Mouse (Mus musculus) intestine, postnatal 0 days (tissue): Measurements from ENCODE around the gene Spsb3. TPM values are rescaled to one million over a fixed set of nuclear protein-coding genes. Genes with fewer than 3 reads are reported as not detected.

Source experiments
- ATAC-seq: fragments of 200-750 bp; cut with Nextera tagmentation; 2 replicates; pipeline ENCODE4 v1.8.0; 2017; ENCODE audit warnings: mild to moderate bottlenecking, moderate TSS enrichment, moderate library complexity
- H3K27ac ChIP-seq: fragments of 300-500 bp; sonication (generic); 2 replicates; pipeline ENCODE4 v1.5.1; 2014; ENCODE audit warnings: mild to moderate bottlenecking, low read depth, low read length, moderate library complexity
- H3K27me3 ChIP-seq: fragments of 300-500 bp; sonication (generic); replicated peaks from 2 replicates; pipeline ENCODE4 v1.6.1; 2014; ENCODE audit warnings: low read length, mixed read lengths; ENCODE audit not compliant: control insufficient read depth, insufficient read depth
- H3K36me3 ChIP-seq: fragments of 300-500 bp; sonication (generic); 2 replicates; pipeline ENCODE4 v1.6.1; 2014; ENCODE audit warnings: mild to moderate bottlenecking, moderate library complexity; ENCODE audit not compliant: control insufficient read depth, insufficient read depth
- H3K4me1 ChIP-seq: fragments of 300-500 bp; sonication (generic); replicated peaks from 2 replicates; pipeline ENCODE4 v1.6.1; 2014; ENCODE audit warnings: antibody characterized with exemption, low read length, mixed read lengths; ENCODE audit not compliant: control insufficient read depth, insufficient read depth
- H3K4me2 ChIP-seq: fragments of 300-500 bp; sonication (generic); replicated peaks from 2 replicates; pipeline ENCODE4 v1.6.1; 2014; ENCODE audit warnings: low read depth, mild to moderate bottlenecking, moderate library complexity
- H3K4me3 ChIP-seq: fragments of 300-500 bp; sonication (generic); 2 replicates; pipeline ENCODE4 v1.5.1; 2014; ENCODE audit warnings: low read depth, low read length
- H3K9ac ChIP-seq: fragments of 300-500 bp; sonication (generic); 2 replicates; pipeline ENCODE4 v1.6.1; 2014; ENCODE audit warnings: mild to moderate bottlenecking, low read depth, low read length
- H3K9me3 ChIP-seq: fragments of 300-500 bp; sonication (generic); 2 replicates; pipeline ENCODE4 v1.6.1; 2016; ENCODE audit warnings: mixed run types; ENCODE audit not compliant: control insufficient read depth
- CTCF ChIP-seq: sonication (generic); IDR thresholded peaks from 2 replicates; pipeline ENCODE4 v1.5.1; 2016; ENCODE audit warnings: low read depth, mild to moderate bottlenecking, control low read depth, antibody characterized with exemption, moderate library complexity
- WGBS: fragments of 180-500 bp; shearing (Covaris S2); extraction: QIAGEN DNeasy Blood & Tissue Kit; methylation state at CpG from one replicate; pipeline ENCODE4 v1.1.7; 2014; 5-methylcytosine and 5-hydroxymethylcytosine counted together
- polyA plus RNA-seq: library from polyadenylated mRNA; unstranded; fragments of >200 nt; fragmentation: Nextera tagmentation; extraction: Ambion mirVana; gene quantifications from 2 replicates; pipeline ENCODE4 v1.2.1, GENCODE M21; 2015

Gene Spsb3
- polyA plus RNA-seq, 1 experiment from 2014 or later, result 43.4 TPM

DNA sequence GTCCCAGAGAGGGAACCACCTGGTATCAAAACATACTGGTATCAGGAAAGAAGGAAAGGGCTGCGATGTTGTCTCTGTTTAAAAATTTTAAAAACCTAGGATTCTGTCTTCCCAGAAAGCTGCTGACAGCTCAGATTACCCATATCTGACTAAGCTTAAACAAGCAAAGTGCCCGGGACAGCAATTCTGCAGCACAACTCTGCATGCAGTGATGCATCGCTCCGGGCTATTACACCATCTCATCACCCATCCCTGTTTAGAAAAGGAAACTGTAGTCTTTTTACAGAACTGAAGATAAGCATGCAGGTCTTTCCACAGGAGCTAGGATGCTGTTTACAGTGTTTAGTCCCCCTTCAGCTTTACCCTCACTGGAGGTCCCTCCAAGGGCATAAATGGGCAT lies 48.5 kb downstream of the Spsb3 start:
- Histone ChIP-seq H3K27me3 (no peaks in the 10 kb centered on the region), H3K36me3 (no peaks in the 10 kb centered on the region), H3K9ac (no peak overlapping the region), H3K27ac (no peak overlapping the region), H3K4me3 (no peak overlapping the region), H3K9me3 (no peaks in the 10 kb centered on the region), H3K4me2 (peak overlapping the region; percentile 88; the same call in 1 of the 2 replicates), H3K4me1 (no peaks in the 10 kb centered on the region; the same call in 1 of the 2 replicates)
- TF ChIP-seq CTCF, result no peak
- WGBS, result 50% methylated on average over 4 of the region's 4 CpGs
- no peak for ATAC-seq

- H3K4me3 ChIP-seq, result peak overlapping the region; percentile 71
- H3K27ac ChIP-seq, result no peak overlapping the region
- H3K9ac ChIP-seq, result peak overlapping the region; percentile 67; the same call in 1 of the 2 replicates
- peak overlapping the region; percentile 88 for H3K4me2 ChIP-seq
- no peak for ATAC-seq
- no peaks in the 10 kb centered on the region for H3K27me3 ChIP-seq
- no peak for TF ChIP-seq CTCF
- no peaks in the 10 kb centered on the region for H3K9me3 ChIP-seq
- H3K4me1 ChIP-seq, result no peaks in the 10 kb centered on the region; the same call in 1 of the 2 replicates
- H3K36me3 ChIP-seq, result no peaks in the 10 kb centered on the region
These were observed 49.2 kb downstream of the Spsb3 start for GRCm38 (mm10) chr17:24935666-24936065.

- Histone ChIP-seq H3K9me3 (no peaks in the 10 kb centered on the region), H3K4me2 (peak within 1 kb of the TSS; percentile 88), H3K27ac (peak within 1 kb of the TSS; percentile 66), H3K36me3 (no peaks in the 10 kb centered on the region), H3K4me3 (peak within 1 kb of the TSS; percentile 71), H3K4me1 (no peaks in the 10 kb centered on the region; the same call in 1 of the 2 replicates), H3K9ac (peak within 1 kb of the TSS; percentile 67), H3K27me3 (no peaks in the 10 kb centered on the region)
- peak; percentile 70 for TF ChIP-seq CTCF
- peak; percentile 96 for ATAC-seq
- under 1% methylated on average over 77 of the region's 78 CpGs for WGBS
These were observed 50.1 kb downstream of the Spsb3 start, which contains the start of gene Mapk8ip3 for GRCm38 (mm10) chr17:24936259-24937237. Gene Mapk8ip3 (minus strand): TSS chr17:24936977.

DNA sequence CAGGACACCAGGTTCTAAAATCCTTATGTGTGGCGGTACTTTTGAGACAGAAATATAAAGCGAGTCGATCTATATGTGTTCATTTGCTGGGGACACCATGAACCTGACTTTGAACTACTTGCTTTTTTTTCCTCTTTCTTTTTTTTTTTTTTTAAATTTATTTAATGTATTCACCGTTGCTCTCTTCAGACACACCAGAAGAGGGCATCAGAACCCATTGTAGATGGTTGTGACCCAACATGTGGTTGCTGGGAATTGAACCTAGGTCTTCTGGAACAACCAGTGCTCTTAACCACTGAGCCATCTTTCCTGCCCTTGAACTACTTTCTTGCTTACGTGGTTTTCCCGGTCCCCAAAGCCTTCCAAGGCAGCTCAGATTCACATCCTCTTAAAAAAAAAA lies 50.8 kb downstream of the Spsb3 start:
- Histone ChIP-seq H3K36me3 (no peaks in the 10 kb centered on the region), H3K9me3 (no peaks in the 10 kb centered on the region), H3K9ac (peak overlapping the region; percentile 67; the same call in 1 of the 2 replicates), H3K4me2 (peak overlapping the region; percentile 88), H3K27me3 (no peaks in the 10 kb centered on the region), H3K4me3 (peak overlapping the region; percentile 71), H3K4me1 (no peaks in the 10 kb centered on the region; the same call in 1 of the 2 replicates), H3K27ac (peak overlapping the region; percentile 66; the same call in 1 of the 2 replicates)
- peak; percentile 31; the same call in 1 of the 2 replicates for TF ChIP-seq CTCF
- WGBS, result 48% methylated on average over 6 of the region's 6 CpGs
- no peak for ATAC-seq

Other genes with a start within 250 kb of the Spsb3 start
- gene Slc9a3r2, start 236.3 kb upstream of the Spsb3 start, polyA plus RNA-seq, result 26.5 and 30.1 TPM in 2 replicates
- 0.20 TPM in 1 of 2 replicates, not detected in the other for gene Npw, start 228.2 kb upstream of the Spsb3 start, polyA plus RNA-seq
- gene Zfp598, start 217.0 kb upstream of the Spsb3 start, polyA plus RNA-seq, result 13.4 and 13.5 TPM in 2 replicates
- gene Syngr3, start 196.7 kb upstream of the Spsb3 start, polyA plus RNA-seq, result 6.0 and 6.2 TPM in 2 replicates
- 42.0 and 42.2 TPM in 2 replicates for gene Gfer, start 190.5 kb upstream of the Spsb3 start, polyA plus RNA-seq
- gene Noxo1, start 190.4 kb upstream of the Spsb3 start, polyA plus RNA-seq, result 32.4 and 38.0 TPM in 2 replicates
- gene Tbl3, start 179.0 kb upstream of the Spsb3 start, polyA plus RNA-seq, result 23.8 and 25.2 TPM in 2 replicates
- gene Rnf151, start 168.6 kb upstream of the Spsb3 start, polyA plus RNA-seq, result not detected in 2 replicates
- 757 and 776 TPM in 2 replicates for gene Rps2, start 168.5 kb upstream of the Spsb3 start, polyA plus RNA-seq
- gene Ndufb10, start 162.2 kb upstream of the Spsb3 start, polyA plus RNA-seq, result 406 and 413 TPM in 2 replicates
- 0.27 TPM in 1 of 2 replicates, not detected in the other for gene Rpl3l, start 158.8 kb upstream of the Spsb3 start, polyA plus RNA-seq
- 47.4 and 47.8 TPM in 2 replicates for gene Msrb1, start 150.0 kb upstream of the Spsb3 start, polyA plus RNA-seq
- gene Hs3st6, start 133.7 kb upstream of the Spsb3 start, polyA plus RNA-seq, result 0.25 and 0.47 TPM in 2 replicates
- gene Meiob, start 82.4 kb upstream of the Spsb3 start, polyA plus RNA-seq, result 0.08 and 0.10 TPM in 2 replicates
- 104 and 105 TPM in 2 replicates for gene Hagh, start 46.5 kb upstream of the Spsb3 start, polyA plus RNA-seq
- 165 and 195 TPM in 2 replicates for gene Fahd1, start 36.3 kb upstream of the Spsb3 start, polyA plus RNA-seq
- gene Igfals, start 20.6 kb upstream of the Spsb3 start, polyA plus RNA-seq, result 17.2 and 18.3 TPM in 2 replicates
- gene Nubp2, start 294 bp upstream of the Spsb3 start, polyA plus RNA-seq, result 48.0 and 53.5 TPM in 2 replicates
- 16.7 and 18.5 TPM in 2 replicates for gene Eme2, start 8.4 kb downstream of the Spsb3 start, polyA plus RNA-seq
- 132 and 141 TPM in 2 replicates for gene Mrps34, start 8.5 kb downstream of the Spsb3 start, polyA plus RNA-seq
- 47.4 and 54.4 TPM in 2 replicates for gene Nme3, start 9.9 kb downstream of the Spsb3 start, polyA plus RNA-seq
- gene Mapk8ip3, start 50.3 kb downstream of the Spsb3 start, polyA plus RNA-seq, result 5.3 and 6.6 TPM in 2 replicates
- 35.7 and 36.0 TPM in 2 replicates for gene Jpt2, start 74.0 kb downstream of the Spsb3 start, polyA plus RNA-seq
- gene Cramp1l, start 129.1 kb downstream of the Spsb3 start, polyA plus RNA-seq, result 2.5 and 2.7 TPM in 2 replicates
- 2.9 and 3.6 TPM in 2 replicates for gene Ift140, start 129.4 kb downstream of the Spsb3 start, polyA plus RNA-seq
- gene Tmem204, start 196.9 kb downstream of the Spsb3 start, polyA plus RNA-seq, result 14.5 and 15.8 TPM in 2 replicates
- gene Telo2, start 229.3 kb downstream of the Spsb3 start, polyA plus RNA-seq, result 7.6 and 8.7 TPM in 2 replicates
- gene Ptx4, start 234.1 kb downstream of the Spsb3 start, polyA plus RNA-seq, result 0.25 and 0.27 TPM in 2 replicates
- gene Clcn7, start 246.7 kb downstream of the Spsb3 start, polyA plus RNA-seq, result 18.5 and 21.7 TPM in 2 replicates